Mouse (Mus musculus): ENCODE results near the gene Slc6a20b. TPM values are rescaled to one million over a fixed set of nuclear protein-coding genes. Genes with fewer than 3 reads are reported as not detected.

Slc6a20b gene
- polyA plus RNA-seq, 1 experiment from 2014 or later = 0.13 TPM

- H3K36me3 ChIP-seq (ENCODE audit: control insufficient read depth, insufficient read depth, low read length) = no peaks in the 10 kb centered on the region
- no peak overlapping the region for H3K9ac ChIP-seq (ENCODE audit: low read depth, low read length)
- H3K4me1 ChIP-seq (ENCODE audit: control insufficient read depth, insufficient read depth, low read length) = no peaks in the 10 kb centered on the region
- no peak overlapping the region for H3K4me3 ChIP-seq (ENCODE audit: low read depth, low read length)
- WGBS (ENCODE audit: insufficient replicate concordance) = 54% methylated on average over 2 of the region's 2 CpGs
- H3K4me2 ChIP-seq = no peak overlapping the region
- no peak overlapping the region for H3K27ac ChIP-seq (ENCODE audit: low read depth, low read length)
- no peaks in the 10 kb centered on the region for H3K27me3 ChIP-seq (ENCODE audit: control insufficient read depth, insufficient read depth, low read length)
- no peaks in the 10 kb centered on the region for H3K9me3 ChIP-seq (replicated peaks; ENCODE audit: control insufficient read depth, low read length)
- no peak for ATAC-seq (replicated peaks; ENCODE audit: insufficient number of reproducible peaks, low FRiP score, low TSS enrichment)
Observed at GRCm38 (mm10) chr9:123649785-123650511, 17.6 kb upstream of the Slc6a20b start.

- no peak overlapping the region for H3K4me2 ChIP-seq
- no peak overlapping the region for H3K27ac ChIP-seq (ENCODE audit: low read depth, low read length)
- H3K9me3 ChIP-seq (replicated peaks; ENCODE audit: control insufficient read depth, low read length) = no peaks in the 10 kb centered on the region
- no peaks in the 10 kb centered on the region for H3K36me3 ChIP-seq (ENCODE audit: control insufficient read depth, insufficient read depth, low read length)
- 77% methylated on average over 1 of the region's 1 CpGs for WGBS (ENCODE audit: insufficient replicate concordance)
- H3K9ac ChIP-seq (ENCODE audit: low read depth, low read length) = no peak overlapping the region
- H3K4me3 ChIP-seq (ENCODE audit: low read depth, low read length) = no peak overlapping the region
- no peaks in the 10 kb centered on the region for H3K4me1 ChIP-seq (ENCODE audit: control insufficient read depth, insufficient read depth, low read length)
- H3K27me3 ChIP-seq (ENCODE audit: control insufficient read depth, insufficient read depth, low read length) = peaks cover 2% of the 10 kb centered on the region
- ATAC-seq (replicated peaks; ENCODE audit: insufficient number of reproducible peaks, low FRiP score, low TSS enrichment) = no peak
Observed at GRCm38 (mm10) chr9:123640106-123640505, 7.7 kb upstream of the Slc6a20b start.

- Histone ChIP-seq H3K27ac (ENCODE audit: low read depth, low read length) (no peak overlapping the region), H3K9ac (ENCODE audit: low read depth, low read length) (no peak overlapping the region), H3K4me2 (no peak overlapping the region), H3K4me1 (ENCODE audit: control insufficient read depth, insufficient read depth, low read length) (no peaks in the 10 kb centered on the region), H3K36me3 (ENCODE audit: control insufficient read depth, insufficient read depth, low read length) (no peaks in the 10 kb centered on the region), H3K9me3 (replicated peaks; ENCODE audit: control insufficient read depth, low read length) (no peaks in the 10 kb centered on the region), H3K27me3 (ENCODE audit: control insufficient read depth, insufficient read depth, low read length) (peaks cover 2% of the 10 kb centered on the region), H3K4me3 (ENCODE audit: low read depth, low read length) (no peak overlapping the region)
- 54% methylated on average over 1 of the region's 1 CpGs for WGBS (ENCODE audit: insufficient replicate concordance)
- no peak for ATAC-seq (replicated peaks; ENCODE audit: insufficient number of reproducible peaks, low FRiP score, low TSS enrichment)
Observed at GRCm38 (mm10) chr9:123638668-123639089, 6.3 kb upstream of the Slc6a20b start.

- H3K27ac ChIP-seq (ENCODE audit: low read depth, low read length) = no peak overlapping the region
- H3K27me3 ChIP-seq (ENCODE audit: control insufficient read depth, insufficient read depth, low read length) = peaks cover 2% of the 10 kb centered on the region
- H3K4me3 ChIP-seq (ENCODE audit: low read depth, low read length) = no peak overlapping the region
- H3K9me3 ChIP-seq (replicated peaks; ENCODE audit: control insufficient read depth, low read length) = no peaks in the 10 kb centered on the region
- H3K9ac ChIP-seq (ENCODE audit: low read depth, low read length) = no peak overlapping the region
- H3K36me3 ChIP-seq (ENCODE audit: control insufficient read depth, insufficient read depth, low read length) = no peaks in the 10 kb centered on the region
- no peaks in the 10 kb centered on the region for H3K4me1 ChIP-seq (ENCODE audit: control insufficient read depth, insufficient read depth, low read length)
- H3K4me2 ChIP-seq = no peak overlapping the region
- no peak for ATAC-seq (replicated peaks; ENCODE audit: insufficient number of reproducible peaks, low FRiP score, low TSS enrichment)
Observed at GRCm38 (mm10) chr9:123638231-123638630, 5.9 kb upstream of the Slc6a20b start.

- Histone ChIP-seq H3K36me3 (ENCODE audit: control insufficient read depth, insufficient read depth, low read length) (no peaks in the 10 kb centered on the region), H3K4me3 (ENCODE audit: low read depth, low read length) (no peak overlapping the region), H3K9ac (ENCODE audit: low read depth, low read length) (no peak overlapping the region), H3K4me1 (ENCODE audit: control insufficient read depth, insufficient read depth, low read length) (no peaks in the 10 kb centered on the region), H3K9me3 (replicated peaks; ENCODE audit: control insufficient read depth, low read length) (no peaks in the 10 kb centered on the region), H3K27me3 (ENCODE audit: control insufficient read depth, insufficient read depth, low read length) (peaks cover 2% of the 10 kb centered on the region), H3K4me2 (no peak overlapping the region), H3K27ac (ENCODE audit: low read depth, low read length) (no peak overlapping the region)
- ATAC-seq (replicated peaks; ENCODE audit: insufficient number of reproducible peaks, low FRiP score, low TSS enrichment) = no peak
- WGBS (ENCODE audit: insufficient replicate concordance) = 58% methylated on average over 5 of the region's 5 CpGs
Observed at GRCm38 (mm10) chr9:123636771-123637170, 4.4 kb upstream of the Slc6a20b start.

GRCm38 (mm10) chr9:123632993-123633392, 628 bp upstream of the Slc6a20b start:
- 80% methylated on average over 3 of the region's 3 CpGs for WGBS (ENCODE audit: insufficient replicate concordance)
- no peaks in the 10 kb centered on the region for H3K4me1 ChIP-seq (ENCODE audit: control insufficient read depth, insufficient read depth, low read length)
- H3K4me3 ChIP-seq (ENCODE audit: low read depth, low read length) = no peak overlapping the region
- H3K27ac ChIP-seq (ENCODE audit: low read depth, low read length) = no peak overlapping the region
- H3K9ac ChIP-seq (ENCODE audit: low read depth, low read length) = no peak overlapping the region
- ATAC-seq (replicated peaks; ENCODE audit: insufficient number of reproducible peaks, low FRiP score, low TSS enrichment) = no peak
- H3K4me2 ChIP-seq = no peak overlapping the region
- H3K27me3 ChIP-seq (ENCODE audit: control insufficient read depth, insufficient read depth, low read length) = no peaks in the 10 kb centered on the region; the same call in 1 of the 2 replicates
- no peaks in the 10 kb centered on the region for H3K36me3 ChIP-seq (ENCODE audit: control insufficient read depth, insufficient read depth, low read length)
- H3K9me3 ChIP-seq (replicated peaks; ENCODE audit: control insufficient read depth, low read length) = no peaks in the 10 kb centered on the region

GRCm38 (mm10) chr9:123631666-123632065, 699 bp downstream of the Slc6a20b start:
- no peaks in the 10 kb centered on the region for H3K36me3 ChIP-seq (ENCODE audit: control insufficient read depth, insufficient read depth, low read length)
- H3K27ac ChIP-seq (ENCODE audit: low read depth, low read length) = no peak overlapping the region
- H3K4me2 ChIP-seq = no peak overlapping the region
- H3K27me3 ChIP-seq (ENCODE audit: control insufficient read depth, insufficient read depth, low read length) = no peaks in the 10 kb centered on the region
- no peak overlapping the region for H3K4me3 ChIP-seq (ENCODE audit: low read depth, low read length)
- no peak overlapping the region for H3K9ac ChIP-seq (ENCODE audit: low read depth, low read length)
- ATAC-seq (replicated peaks; ENCODE audit: insufficient number of reproducible peaks, low FRiP score, low TSS enrichment) = no peak
- no peaks in the 10 kb centered on the region for H3K4me1 ChIP-seq (ENCODE audit: control insufficient read depth, insufficient read depth, low read length)
- H3K9me3 ChIP-seq (replicated peaks; ENCODE audit: control insufficient read depth, low read length) = no peaks in the 10 kb centered on the region
- WGBS (ENCODE audit: insufficient replicate concordance) = 65% methylated on average over 3 of the region's 3 CpGs

- no peak overlapping the region for H3K4me2 ChIP-seq
- H3K9me3 ChIP-seq (replicated peaks; ENCODE audit: control insufficient read depth, low read length) = no peaks in the 10 kb centered on the region
- ATAC-seq (replicated peaks; ENCODE audit: insufficient number of reproducible peaks, low FRiP score, low TSS enrichment) = no peak
- no peaks in the 10 kb centered on the region for H3K27me3 ChIP-seq (ENCODE audit: control insufficient read depth, insufficient read depth, low read length)
- H3K36me3 ChIP-seq (ENCODE audit: control insufficient read depth, insufficient read depth, low read length) = no peaks in the 10 kb centered on the region
- 87% methylated on average over 11 of the region's 11 CpGs for WGBS (ENCODE audit: insufficient replicate concordance)
- H3K27ac ChIP-seq (ENCODE audit: low read depth, low read length) = no peak overlapping the region
- H3K4me1 ChIP-seq (ENCODE audit: control insufficient read depth, insufficient read depth, low read length) = no peaks in the 10 kb centered on the region
- H3K9ac ChIP-seq (ENCODE audit: low read depth, low read length) = no peak overlapping the region
- H3K4me3 ChIP-seq (ENCODE audit: low read depth, low read length) = no peak overlapping the region
Observed at GRCm38 (mm10) chr9:123625821-123626220, 6.5 kb downstream of the Slc6a20b start.

- no peaks in the 10 kb centered on the region for H3K4me1 ChIP-seq (ENCODE audit: control insufficient read depth, insufficient read depth, low read length)
- no peak overlapping the region for H3K4me3 ChIP-seq (ENCODE audit: low read depth, low read length)
- H3K27me3 ChIP-seq (ENCODE audit: control insufficient read depth, insufficient read depth, low read length) = no peaks in the 10 kb centered on the region
- no peak overlapping the region for H3K4me2 ChIP-seq
- H3K9ac ChIP-seq (ENCODE audit: low read depth, low read length) = no peak overlapping the region
- no peak for ATAC-seq (replicated peaks; ENCODE audit: insufficient number of reproducible peaks, low FRiP score, low TSS enrichment)
- no peaks in the 10 kb centered on the region for H3K9me3 ChIP-seq (replicated peaks; ENCODE audit: control insufficient read depth, low read length)
- WGBS (ENCODE audit: insufficient replicate concordance) = 77% methylated on average over 2 of the region's 2 CpGs
- no peak overlapping the region for H3K27ac ChIP-seq (ENCODE audit: low read depth, low read length)
- no peaks in the 10 kb centered on the region for H3K36me3 ChIP-seq (ENCODE audit: control insufficient read depth, insufficient read depth, low read length)
Observed at GRCm38 (mm10) chr9:123624741-123625140, 7.6 kb downstream of the Slc6a20b start.
